18 mouse cellular contexts compared by ENCODE assay signal in genomic region chr7:133847175-133847574, GRCm38 (mm10).
DNase-seq lines count a peak whose midpoint lies in the region; ATAC-seq and TF ChIP-seq lines count a peak whose summit lies in the region.
"Had no signal": no experiment of that assay in that cellular context is flagged by ENCODE, and none has a peak within 500 bp of the region (broad histone marks: within the 10 kb centered on the region; RNA-seq: fewer than 3 reads in every experiment).

No protein-coding gene starts in this region.

- no peaks in the 10 kb centered on the region for H3K27me3 ChIP-seq in intestine, embryonic 14.5 days (replicated peaks; ENCODE audit: control insufficient read depth, insufficient read depth, low read length)
- H3K27me3 ChIP-seq in intestine, postnatal 0 days (replicated peaks; ENCODE audit: control insufficient read depth, insufficient read depth, low read length) = no peaks in the 10 kb centered on the region
- no peaks in the 10 kb centered on the region for H3K27me3 ChIP-seq in intestine, embryonic 16.5 days (replicated peaks; ENCODE audit: control insufficient read depth, insufficient read depth, low read length)
- H3K27me3 ChIP-seq: embryonic facial prominence, embryonic 15.5 days; forebrain, embryonic 12.5 days; limb, embryonic 15.5 days; midbrain, embryonic 13.5 days had no signal

- H3K4me3 ChIP-seq in intestine, embryonic 14.5 days (ENCODE audit: low read depth, low read length) = no peak overlapping the region
- H3K4me3 ChIP-seq in intestine, postnatal 0 days (ENCODE audit: low read depth, low read length) = no peak overlapping the region
- no peak overlapping the region for H3K4me3 ChIP-seq in intestine, embryonic 16.5 days (ENCODE audit: low read length)
- H3K4me3 ChIP-seq: embryonic facial prominence, embryonic 15.5 days; forebrain, embryonic 12.5 days; limb, embryonic 15.5 days; midbrain, embryonic 13.5 days had no signal

- no peaks in the 10 kb centered on the region for H3K4me1 ChIP-seq in intestine, embryonic 14.5 days (replicated peaks; ENCODE audit: control insufficient read depth, insufficient read depth, low read length)
- H3K4me1 ChIP-seq in intestine, postnatal 0 days (replicated peaks; ENCODE audit: control insufficient read depth, insufficient read depth, low read length) = no peaks in the 10 kb centered on the region
- no peaks in the 10 kb centered on the region for H3K4me1 ChIP-seq in intestine, embryonic 16.5 days (ENCODE audit: control insufficient read depth, insufficient read depth, low read length)
- H3K4me1 ChIP-seq: embryonic facial prominence, embryonic 15.5 days; forebrain, embryonic 12.5 days; limb, embryonic 15.5 days; midbrain, embryonic 13.5 days had no signal

- no peak for DNase-seq in intestine, embryonic 14.5 days (ENCODE audit: low spot score)
- peak; percentile 4 for DNase-seq in large intestine, adult 2 months (ENCODE audit: low read depth, low spot score)
- peak; percentile 39 for DNase-seq in lung, postnatal 25 days (ENCODE audit: low spot score)
- no peak for DNase-seq in gastrocnemius, postnatal 4 days (ENCODE audit: low spot score in 2 of 2)
- no peak for DNase-seq in heart, postnatal 14 days
- no peak for DNase-seq in heart, adult 8-10 months (ENCODE audit: low spot score)
- DNase-seq: cerebellum, adult 11-12 months; cerebellum, postnatal 36 days; heart, adult 18-20 months; layer of hippocampus, adult 9-11 months; right cerebral cortex, postnatal 14 days had no signal

- 24% methylated on average over 1 of the region's 1 CpGs for whole genome bisulfite sequencing in intestine, embryonic 14.5 days
- 26% methylated on average over 1 of the region's 1 CpGs for WGBS in intestine, postnatal 0 days
- WGBS in intestine, embryonic 16.5 days = 41% methylated on average over 1 of the region's 1 CpGs
- WGBS in large intestine, adult 2 months = 20% methylated on average over 1 of the region's 1 CpGs

- TF ChIP-seq CTCF in intestine, postnatal 0 days (IDR thresholded peaks at IDR 0.05; ENCODE audit: low read depth) = no peak

- intact Hi-C loops in heart, postnatal 14 days (cut with DNase I) = no loop called here

- H3K36me3 ChIP-seq in intestine, embryonic 14.5 days (ENCODE audit: control insufficient read depth, insufficient read depth, low read length) = no peaks in the 10 kb centered on the region
- H3K36me3 ChIP-seq in intestine, postnatal 0 days (ENCODE audit: control insufficient read depth, insufficient read depth) = no peaks in the 10 kb centered on the region
- H3K36me3 ChIP-seq in intestine, embryonic 16.5 days (ENCODE audit: control insufficient read depth, insufficient read depth, low read length) = no peaks in the 10 kb centered on the region
- H3K36me3 ChIP-seq: embryonic facial prominence, embryonic 15.5 days; forebrain, embryonic 12.5 days; limb, embryonic 15.5 days; midbrain, embryonic 13.5 days had no signal

- H3K4me2 ChIP-seq in intestine, embryonic 14.5 days (ENCODE audit: low read length) = no peak overlapping the region
- H3K4me2 ChIP-seq in intestine, postnatal 0 days (replicated peaks; ENCODE audit: low read depth) = no peak overlapping the region
- no peak overlapping the region for H3K4me2 ChIP-seq in intestine, embryonic 16.5 days (ENCODE audit: low read depth, low read length)
- H3K4me2 ChIP-seq: embryonic facial prominence, embryonic 15.5 days; forebrain, embryonic 12.5 days; limb, embryonic 15.5 days; midbrain, embryonic 13.5 days had no signal

- ATAC-seq in intestine, embryonic 14.5 days (replicated peaks; ENCODE audit: low FRiP score, low TSS enrichment, low read depth) = peak; percentile 43; the same call in 1 of the 2 replicates
- ATAC-seq in intestine, postnatal 0 days = no peak
- peak; percentile 68; the same call in 1 of the 2 replicates for ATAC-seq in intestine, embryonic 16.5 days
- ATAC-seq: hindbrain, postnatal 0 days; midbrain, embryonic 13.5 days had no signal

- H3K27ac ChIP-seq in intestine, embryonic 14.5 days (ENCODE audit: low read depth) = no peak overlapping the region
- no peak overlapping the region for H3K27ac ChIP-seq in intestine, postnatal 0 days (ENCODE audit: low read depth, low read length)
- H3K27ac ChIP-seq in intestine, embryonic 16.5 days (ENCODE audit: low read length) = no peak overlapping the region
- H3K27ac ChIP-seq: embryonic facial prominence, embryonic 15.5 days; forebrain, embryonic 12.5 days; hindbrain, postnatal 0 days; limb, embryonic 15.5 days; midbrain, embryonic 13.5 days had no signal

- H3K9me3 ChIP-seq in intestine, embryonic 14.5 days (ENCODE audit: control insufficient read depth, low read length) = no peaks in the 10 kb centered on the region
- H3K9me3 ChIP-seq in intestine, postnatal 0 days (ENCODE audit: control insufficient read depth) = no peaks in the 10 kb centered on the region
- H3K9me3 ChIP-seq in intestine, embryonic 16.5 days (ENCODE audit: control insufficient read depth, low read length) = no peaks in the 10 kb centered on the region
- H3K9me3 ChIP-seq: embryonic facial prominence, embryonic 15.5 days; forebrain, embryonic 12.5 days; limb, embryonic 15.5 days; midbrain, embryonic 13.5 days had no signal

- no peak overlapping the region for H3K9ac ChIP-seq in intestine, embryonic 14.5 days (ENCODE audit: low read length)
- H3K9ac ChIP-seq in intestine, postnatal 0 days (ENCODE audit: low read depth, low read length) = no peak overlapping the region
- H3K9ac ChIP-seq in intestine, embryonic 16.5 days (ENCODE audit: low read depth, low read length) = no peak overlapping the region
- H3K9ac ChIP-seq: embryonic facial prominence, embryonic 15.5 days; forebrain, embryonic 12.5 days; limb, embryonic 15.5 days; midbrain, embryonic 13.5 days had no signal

Comparison
In these comparisons a context has a peak if more than half of its experiments do, and no peak if none do; other contexts are left out.
1. DNase-seq: peak in large intestine, adult 2 months (single experiment) and lung, postnatal 25 days (single experiment); none in intestine, embryonic 14.5 days (single experiment), gastrocnemius, postnatal 4 days (0 of 2), heart, postnatal 14 days (0 of 2) and heart, adult 8-10 months (single experiment).